Mouse (Mus musculus) heart, embryonic 15.5 days (tissue): ENCODE results near the gene Irgc1. TPM values are rescaled to one million over a fixed set of nuclear protein-coding genes. Genes with fewer than 3 reads are reported as not detected.

Experiments used
- polyA plus RNA-seq: library from polyadenylated mRNA; unstranded; fragments of >200 nt; fragmentation: Nextera tagmentation; extraction: Ambion mirVana; gene quantifications from 2 replicates; pipeline ENCODE4 v1.2.1, GENCODE M21; 2015

Irgc1 gene
- polyA plus RNA-seq, 1 experiment from 2014 or later: not detected

Other genes with a start within 250 kb of the Irgc1 start
- 5.9 and 6.4 TPM in 2 replicates for gene Zfp111, start 240.9 kb downstream of the Irgc1 start, polyA plus RNA-seq
- gene Zfp109, start 214.7 kb downstream of the Irgc1 start, polyA plus RNA-seq: 2.9 and 3.5 TPM in 2 replicates
- 2.1 and 3.0 TPM in 2 replicates for gene Zfp108, start 197.5 kb downstream of the Irgc1 start, polyA plus RNA-seq
- gene Zfp93, start 181.9 kb downstream of the Irgc1 start, polyA plus RNA-seq: 5.4 and 6.5 TPM in 2 replicates
- 14.3 and 19.4 TPM in 2 replicates for gene Zfp61, start 151.1 kb downstream of the Irgc1 start, polyA plus RNA-seq
- 4.3 and 5.5 TPM in 2 replicates for gene Zfp94, start 135.6 kb downstream of the Irgc1 start, polyA plus RNA-seq
- 0.28 TPM in 1 of 2 replicates, not detected in the other for gene Tescl, start 118.4 kb downstream of the Irgc1 start, polyA plus RNA-seq
- gene Lypd5, start 103.1 kb downstream of the Irgc1 start, polyA plus RNA-seq: 0.09 TPM in 1 of 2 replicates, not detected in the other
- gene Kcnn4, start 82.0 kb downstream of the Irgc1 start, polyA plus RNA-seq: 1.7 and 8.5 TPM in 2 replicates
- 17.1 and 23.8 TPM in 2 replicates for gene Smg9, start 52.7 kb downstream of the Irgc1 start, polyA plus RNA-seq
- gene Plaur, start 10.2 kb upstream of the Irgc1 start, polyA plus RNA-seq: 8.2 and 9.9 TPM in 2 replicates
- 1.3 and 2.0 TPM in 2 replicates for gene Cadm4, start 29.7 kb upstream of the Irgc1 start, polyA plus RNA-seq
- gene Zfp428, start 54.7 kb upstream of the Irgc1 start, polyA plus RNA-seq: 37.5 and 40.8 TPM in 2 replicates
- 0.25 and 0.29 TPM in 2 replicates for gene AC161166.1, start 60.2 kb upstream of the Irgc1 start, polyA plus RNA-seq
- gene Irgq, start 78.4 kb upstream of the Irgc1 start, polyA plus RNA-seq: 6.0 and 8.3 TPM in 2 replicates
- 0.46 TPM in 1 of 2 replicates, not detected in the other for gene Pinlyp, start 93.8 kb upstream of the Irgc1 start, polyA plus RNA-seq
- 56.6 and 83.1 TPM in 2 replicates for gene Xrcc1, start 94.0 kb upstream of the Irgc1 start, polyA plus RNA-seq
- gene Ethe1, start 135.2 kb upstream of the Irgc1 start, polyA plus RNA-seq: 20.5 and 23.6 TPM in 2 replicates
- 0.92 and 1.4 TPM in 2 replicates for gene Zfp575, start 135.3 kb upstream of the Irgc1 start, polyA plus RNA-seq
- 0.06 and 0.18 TPM in 2 replicates for gene Phldb3, start 158.5 kb upstream of the Irgc1 start, polyA plus RNA-seq
- 0.10 and 0.43 TPM in 2 replicates for gene Lypd3, start 184.3 kb upstream of the Irgc1 start, polyA plus RNA-seq
- not detected in 2 replicates for gene Tex101, start 224.4 kb upstream of the Irgc1 start, polyA plus RNA-seq